10 mouse cellular contexts compared by ENCODE assay signal in genomic region chr10:59864232-59864875, GRCm38 (mm10). TPM values are rescaled to one million over a fixed set of nuclear protein-coding genes. Genes with fewer than 3 reads are reported as not detected.
DNase-seq lines count a peak whose midpoint lies in the region; ATAC-seq lines count a peak whose summit lies in the region.
"Had no signal": no experiment of that assay in that cellular context is flagged by ENCODE, and none has a peak within 500 bp of the region (broad histone marks: within the 10 kb centered on the region; RNA-seq: fewer than 3 reads in every experiment).

No protein-coding gene starts in this region.

- no peaks in the 10 kb centered on the region for H3K9me3 ChIP-seq in forebrain, embryonic 10.5 days
- no peaks in the 10 kb centered on the region for H3K9me3 ChIP-seq in forebrain, embryonic 11.5 days (ENCODE audit: control insufficient read depth, low read length)
- H3K9me3 ChIP-seq in midbrain, embryonic 13.5 days: no peaks in the 10 kb centered on the region
- H3K9me3 ChIP-seq: embryonic facial prominence, embryonic 12.5 days; heart, embryonic 15.5 days had no signal

- ATAC-seq in forebrain, embryonic 11.5 days (replicated peaks; ENCODE audit: low FRiP score): no peak
- peak; percentile 38 to 52 for ATAC-seq in hematopoietic stem cell, adult 5-6 weeks (replicated peaks in 1 of 2; ENCODE audit: insufficient read depth in 1 of 2, low FRiP score in 2 of 2, low TSS enrichment in 1 of 2, low read depth in 1 of 2, poor library complexity in 2 of 2, severe bottlenecking in 2 of 2)
- ATAC-seq in midbrain, embryonic 13.5 days: peak; percentile 55; the same call in 1 of the 2 replicates
- ATAC-seq in granulocyte monocyte progenitor cell, adult 5-6 weeks (replicated peaks; ENCODE audit: poor library complexity, severe bottlenecking): no peak

- no peak overlapping the region for H3K4me2 ChIP-seq in forebrain, embryonic 11.5 days (ENCODE audit: low read depth, low read length, severe bottlenecking)
- H3K4me2 ChIP-seq in midbrain, embryonic 13.5 days (replicated peaks): no peak overlapping the region
- H3K4me2 ChIP-seq: embryonic facial prominence, embryonic 12.5 days; heart, embryonic 15.5 days had no signal

- peaks cover 27% of the 10 kb centered on the region for H3K4me1 ChIP-seq in forebrain, embryonic 10.5 days
- H3K4me1 ChIP-seq in forebrain, embryonic 11.5 days (replicated peaks; ENCODE audit: control insufficient read depth, insufficient read depth, low read length): no peaks in the 10 kb centered on the region
- H3K4me1 ChIP-seq in midbrain, embryonic 13.5 days (replicated peaks): peaks cover 18% of the 10 kb centered on the region

- no peaks in the 10 kb centered on the region for H3K27me3 ChIP-seq in forebrain, embryonic 10.5 days (ENCODE audit: poor library complexity, severe bottlenecking)
- no peaks in the 10 kb centered on the region for H3K27me3 ChIP-seq in forebrain, embryonic 11.5 days (ENCODE audit: control insufficient read depth, insufficient read depth, low read length)
- H3K27me3 ChIP-seq in midbrain, embryonic 13.5 days: no peaks in the 10 kb centered on the region
- H3K27me3 ChIP-seq: embryonic facial prominence, embryonic 12.5 days; heart, embryonic 15.5 days had no signal

- peak overlapping the region; percentile 21; the same call in 1 of the 2 replicates for H3K27ac ChIP-seq in forebrain, embryonic 10.5 days
- no peak overlapping the region for H3K27ac ChIP-seq in forebrain, embryonic 11.5 days (ENCODE audit: low read depth, low read length)
- H3K27ac ChIP-seq in midbrain, embryonic 13.5 days: no peak overlapping the region
- H3K27ac ChIP-seq: embryonic facial prominence, embryonic 12.5 days; heart, embryonic 15.5 days had no signal

- H3K4me3 ChIP-seq in forebrain, embryonic 10.5 days: no peak overlapping the region
- no peak overlapping the region for H3K4me3 ChIP-seq in forebrain, embryonic 11.5 days (ENCODE audit: low read depth, low read length)
- H3K4me3 ChIP-seq in midbrain, embryonic 13.5 days (replicated peaks): no peak overlapping the region
- H3K4me3 ChIP-seq: embryonic facial prominence, embryonic 12.5 days; heart, embryonic 15.5 days had no signal

- 83% methylated on average over 19 of the region's 19 CpGs for WGBS in forebrain, embryonic 10.5 days
- 80% methylated on average over 19 of the region's 19 CpGs for WGBS in forebrain, embryonic 11.5 days
- WGBS in midbrain, embryonic 13.5 days: 55% methylated on average over 19 of the region's 19 CpGs

- H3K36me3 ChIP-seq in forebrain, embryonic 10.5 days (replicated peaks): peaks cover 13% of the 10 kb centered on the region; the same call in 1 of the 2 replicates
- no peaks in the 10 kb centered on the region for H3K36me3 ChIP-seq in forebrain, embryonic 11.5 days (ENCODE audit: control insufficient read depth, insufficient read depth, low read length)
- H3K36me3 ChIP-seq in midbrain, embryonic 13.5 days: no peaks in the 10 kb centered on the region
- H3K36me3 ChIP-seq: heart, embryonic 15.5 days had no signal

- H3K9ac ChIP-seq in forebrain, embryonic 11.5 days (ENCODE audit: low read length): no peak overlapping the region
- 0 out of 2 replicates have a peak overlapping the region, but pooled peaks have one; percentile 7 for H3K9ac ChIP-seq in midbrain, embryonic 13.5 days (replicated peaks)
- H3K9ac ChIP-seq: embryonic facial prominence, embryonic 12.5 days; heart, embryonic 15.5 days had no signal

- no peak for DNase-seq in forebrain, embryonic 10.5 days (ENCODE audit: extremely low spot score, low spot score)
- DNase-seq in forebrain, embryonic 11.5 days (ENCODE audit: low spot score): no peak
- DNase-seq in B cell, adult 2 months: peak; percentile 28 to 34
- DNase-seq in adrenal gland, postnatal 25 days: no peak
- DNase-seq in testis, postnatal 10 days (ENCODE audit: low spot score): no peak

RNA-seq across cellular contexts. Expression of gene Dnajb12, which starts 15.0 kb away (rescaled TPM):
- 26.2 and 27.9 TPM in 2 replicates for polyA plus RNA-seq in forebrain, embryonic 10.5 days (2016; fragmentation: Nextera tagmentation; extraction: Ambion mirVana)
- 25.3 and 26.5 TPM in 2 replicates for polyA plus RNA-seq in forebrain, embryonic 11.5 days (2014; fragmentation: Nextera tagmentation; extraction: Ambion mirVana)
- total RNA-seq in hematopoietic stem cell, adult 5-6 weeks (2017): 24.3 and 26.6 TPM in 2 replicates
- 18.3 and 18.6 TPM in 2 replicates for polyA plus RNA-seq in midbrain, embryonic 13.5 days (2015; fragmentation: Nextera tagmentation; extraction: Ambion mirVana)
- 65.1 and 69.2 TPM in 2 replicates for total RNA-seq in adrenal gland, postnatal 25 days (2021)
- 18.8 and 26.9 TPM in 2 replicates for total RNA-seq in granulocyte monocyte progenitor cell, adult 5-6 weeks (2014; fragmentation: Nextera tagmentation)
- total RNA-seq in granulocyte monocyte progenitor cell, adult 5-6 weeks (2017): 14.3 and 25.0 TPM in 2 replicates

Comparison
In these comparisons a context has a peak if more than half of its experiments do, and no peak if none do; other contexts are left out.
1. DNase-seq: peak in B cell, adult 2 months (2 of 2); none in forebrain, embryonic 10.5 days (single experiment), forebrain, embryonic 11.5 days (single experiment), adrenal gland, postnatal 25 days (single experiment) and testis, postnatal 10 days (single experiment).
2. ATAC-seq: peak in hematopoietic stem cell, adult 5-6 weeks (2 of 2) and midbrain, embryonic 13.5 days (single experiment); none in forebrain, embryonic 11.5 days (single experiment) and granulocyte monocyte progenitor cell, adult 5-6 weeks (single experiment).